13 mouse cellular contexts compared by ENCODE assay signal in genomic region chr4:81129874-81130273, GRCm38 (mm10).
DNase-seq lines count a peak whose midpoint lies in the region; ATAC-seq and TF ChIP-seq lines count a peak whose summit lies in the region.
"Had no signal": no experiment of that assay in that cellular context is flagged by ENCODE, and none has a peak within 500 bp of the region (broad histone marks: within the 10 kb centered on the region; RNA-seq: fewer than 3 reads in every experiment).

No protein-coding gene starts in this region.

- no peak overlapping the region for H3K27ac ChIP-seq in kidney, adult 2 months (ENCODE audit: insufficient read depth, low read depth, low read length)
- H3K27ac ChIP-seq: forebrain, embryonic 13.5 days; liver, embryonic 15.5 days; midbrain, embryonic 10.5 days had no signal

- no peak for TF ChIP-seq CTCF in kidney, adult 2 months (conservative IDR thresholded peaks at IDR 0.05; ENCODE audit: insufficient read depth, insufficient read length, low read depth, low read length)

- no peaks in the 10 kb centered on the region for H3K27me3 ChIP-seq in kidney, adult 2 months (replicated peaks; ENCODE audit: control insufficient read depth, insufficient read depth, low read length)
- H3K27me3 ChIP-seq: forebrain, embryonic 13.5 days; liver, embryonic 15.5 days had no signal

- H3K4me1 ChIP-seq in kidney, adult 2 months (ENCODE audit: control insufficient read depth, insufficient read depth, low read length) = 0 out of 2 replicates have a peak, but pooled peaks cover 2% of the 10 kb centered on the region
- H3K4me1 ChIP-seq: forebrain, embryonic 13.5 days; liver, embryonic 15.5 days; midbrain, embryonic 10.5 days had no signal

- H3K36me3 ChIP-seq in kidney, adult 2 months (ENCODE audit: control insufficient read depth, insufficient read depth, low read length) = no peaks in the 10 kb centered on the region
- H3K36me3 ChIP-seq: liver, embryonic 15.5 days; midbrain, embryonic 10.5 days had no signal

- ATAC-seq in megakaryocyte, adult 5-6 weeks (ENCODE audit: poor library complexity, severe bottlenecking) = no peak
- ATAC-seq: forebrain, embryonic 13.5 days had no signal

- no peak for TF ChIP-seq POLR2A in kidney, adult 2 months (IDR thresholded peaks at IDR 0.05; ENCODE audit: low read depth, low read length)

- H3K4me3 ChIP-seq in kidney, adult 2 months (ENCODE audit: insufficient read depth, low read depth, low read length) = no peak overlapping the region
- H3K4me3 ChIP-seq: forebrain, embryonic 13.5 days; liver, embryonic 15.5 days; midbrain, embryonic 10.5 days had no signal

- 15% methylated on average over 2 of the region's 2 CpGs for WGBS in kidney, adult 2 months

- DNase-seq in embryo, embryonic 10.5 days (ENCODE audit: low spot score) = peak; percentile 13
- DNase-seq in embryo, embryonic 10 days (ENCODE audit: low spot score) = no peak
- DNase-seq in kidney, adult 2 months = peak; percentile 17
- no peak for DNase-seq in kidney, adult 11 months
- DNase-seq in Muller cell, postnatal 12 days (ENCODE audit: inconsistent ontology term) = peak; percentile 20
- DNase-seq in lung, postnatal 10 days = peak; percentile 47
- DNase-seq in thymus, postnatal 4 days = no peak
- DNase-seq: cerebellum, postnatal 14 days; retina, postnatal 1 day had no signal

Comparison
In these comparisons a context has a peak if more than half of its experiments do, and no peak if none do; other contexts are left out.
1. DNase-seq: peak in embryo, embryonic 10.5 days (single experiment), kidney, adult 2 months (single experiment), Muller cell, postnatal 12 days (single experiment) and lung, postnatal 10 days (single experiment); none in embryo, embryonic 10 days (single experiment), kidney, adult 11 months (single experiment) and thymus, postnatal 4 days (single experiment).